Mouse (Mus musculus) heart, embryonic 12.5 days (tissue): ENCODE data around the gene Zfp28. TPM values are rescaled to one million over a fixed set of nuclear protein-coding genes. Genes with fewer than 3 reads are reported as not detected.
"Not testable (repeated sequence)": the region's sequence is repeated elsewhere in the genome, so short reads cannot be mapped to it uniquely, and the experiment has no call there.

Experiments used
- ATAC-seq: fragments of 200-750 bp; cut with Nextera tagmentation; 2 replicates; pipeline ENCODE4 v1.8.0; 2017; ENCODE audit warnings: moderate TSS enrichment, moderate library complexity; ENCODE audit not compliant: insufficient number of reproducible peaks, low FRiP score
- H3K27ac ChIP-seq: fragments of 300-500 bp; sonication (generic); 2 replicates; pipeline ENCODE4 v1.5.1; 2016; ENCODE audit warnings: mild to moderate bottlenecking, moderate library complexity; ENCODE audit not compliant: poor library complexity, severe bottlenecking
- H3K27me3 ChIP-seq: fragments of 300-500 bp; sonication (generic); replicated peaks from 2 replicates; pipeline ENCODE4 v1.6.1; 2016; ENCODE audit warnings: mild to moderate bottlenecking, moderate library complexity
- H3K36me3 ChIP-seq: fragments of 300-500 bp; sonication (generic); 2 replicates; pipeline ENCODE4 v1.6.1; 2016; ENCODE audit warnings: mild to moderate bottlenecking, moderate library complexity
- H3K4me1 ChIP-seq: fragments of 300-500 bp; sonication (generic); replicated peaks from 2 replicates; pipeline ENCODE4 v1.6.1; 2016; ENCODE audit warnings: mild to moderate bottlenecking
- H3K4me2 ChIP-seq: fragments of 300-500 bp; sonication (generic); 2 replicates; pipeline ENCODE4 v1.6.1; 2016; ENCODE audit warnings: mild to moderate bottlenecking, moderate library complexity
- H3K4me3 ChIP-seq: fragments of 300-500 bp; sonication (generic); 2 replicates; pipeline ENCODE4 v1.5.1; 2016; ENCODE audit warnings: mild to moderate bottlenecking
- H3K9ac ChIP-seq: fragments of 300-500 bp; sonication (generic); 2 replicates; pipeline ENCODE4 v1.6.1; 2016; ENCODE audit warnings: mild to moderate bottlenecking, moderate library complexity
- H3K9me3 ChIP-seq: fragments of 300-500 bp; sonication (generic); replicated peaks from 2 replicates; pipeline ENCODE4 v1.6.1; 2016; ENCODE audit warnings: mild to moderate bottlenecking, moderate library complexity
- WGBS: fragments of 180-500 bp; shearing (Covaris S2); methylation state at CpG from one replicate; pipeline ENCODE4 v1.1.7; 2016; 5-methylcytosine and 5-hydroxymethylcytosine counted together
- polyA plus RNA-seq: library from polyadenylated mRNA; unstranded; fragments of >200 nt; fragmentation: Nextera tagmentation; extraction: Ambion mirVana; gene quantifications from 2 replicates; pipeline ENCODE4 v1.2.1, GENCODE M21; 2016

The Zfp28 gene
- polyA plus RNA-seq, 1 experiment from 2014 or later: 10.7 TPM

DNA sequence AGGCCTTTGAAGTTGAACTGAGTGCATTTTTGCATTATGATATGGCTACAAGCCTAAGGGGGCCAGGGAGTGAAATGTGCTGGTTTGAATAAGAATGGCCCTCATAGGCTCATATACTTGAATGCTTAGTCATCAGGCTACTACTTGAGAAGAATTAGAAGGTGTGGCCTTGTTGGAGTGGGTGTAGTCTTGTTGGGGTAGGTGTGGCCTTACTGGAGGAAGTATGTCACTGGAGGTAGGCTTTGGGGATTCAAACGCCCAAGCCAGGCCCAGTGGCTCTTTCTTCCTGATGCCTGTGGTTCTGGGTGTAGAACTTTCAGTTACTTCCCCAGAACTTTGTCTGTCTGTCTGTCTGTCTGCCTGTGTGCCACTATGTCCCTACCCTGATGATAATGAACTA is 18.3 kb upstream of the Zfp28 start:
- 59% methylated on average over 1 of the region's 1 CpGs for whole genome bisulfite sequencing
- Histone ChIP-seq H3K4me3 (no peak overlapping the region), H3K4me2 (no peak overlapping the region), H3K9ac (no peak overlapping the region), H3K27me3 (no peaks in the 10 kb centered on the region), H3K27ac (no peak overlapping the region), H3K9me3 (no peaks in the 10 kb centered on the region), H3K4me1 (peaks cover 8% of the 10 kb centered on the region; the same call in 1 of the 2 replicates), H3K36me3 (no peaks in the 10 kb centered on the region)
- ATAC-seq: no peak

DNA sequence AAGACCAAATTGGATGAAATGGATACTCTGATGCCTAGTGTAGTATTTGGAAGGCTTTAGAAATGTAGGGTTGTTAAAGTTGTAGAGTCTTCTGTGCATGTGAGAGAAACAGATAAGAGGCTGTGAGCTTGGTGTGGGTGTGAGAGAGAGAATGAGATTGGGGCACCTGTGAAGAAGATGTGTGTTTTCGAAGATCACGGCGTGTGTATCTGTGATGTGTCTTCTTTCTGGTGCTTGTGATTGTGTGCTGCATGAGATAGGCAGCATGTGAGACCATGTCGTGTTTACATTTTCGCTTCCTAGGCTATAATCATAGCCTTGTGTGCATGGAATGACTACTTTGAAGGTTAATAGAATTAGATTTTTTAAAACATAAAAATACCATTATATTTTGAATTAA is 15.9 kb upstream of the Zfp28 start:
- no peak overlapping the region for H3K4me3 ChIP-seq
- H3K27me3 ChIP-seq: no peaks in the 10 kb centered on the region
- 84% methylated on average over 5 of the region's 5 CpGs for WGBS
- ATAC-seq: no peak
- no peak overlapping the region for H3K9ac ChIP-seq
- no peaks in the 10 kb centered on the region for H3K9me3 ChIP-seq
- H3K27ac ChIP-seq: no peak overlapping the region
- H3K4me1 ChIP-seq: peaks cover 6% of the 10 kb centered on the region; the same call in 1 of the 2 replicates
- peaks cover 1% of the 10 kb centered on the region; the same call in 1 of the 2 replicates for H3K36me3 ChIP-seq
- no peak overlapping the region for H3K4me2 ChIP-seq

DNA sequence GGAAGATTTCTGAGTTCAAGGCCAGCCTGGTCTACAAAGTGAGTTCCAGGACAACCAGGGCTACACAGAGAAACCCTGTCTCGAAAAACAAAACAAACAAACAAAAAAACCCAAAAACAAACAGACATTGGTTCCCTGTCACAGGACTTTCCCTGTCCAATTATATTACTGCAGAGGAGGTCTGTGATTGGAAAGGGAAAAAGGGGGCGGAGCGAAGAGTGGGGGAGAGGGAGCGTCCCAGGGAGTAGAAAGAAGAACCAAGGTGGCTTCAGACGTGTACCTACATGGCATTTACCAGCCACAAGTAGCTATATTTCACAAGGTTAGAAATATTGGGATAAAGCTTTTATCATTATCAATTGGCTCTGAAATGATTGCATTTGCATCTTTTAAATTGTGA is 14.9 kb upstream of the Zfp28 start:
- not testable (repeated sequence) for ATAC-seq, H3K36me3 ChIP-seq, H3K4me1 ChIP-seq, H3K27me3 ChIP-seq, H3K4me2 ChIP-seq, H3K9me3 ChIP-seq, H3K4me3 ChIP-seq, H3K9ac ChIP-seq, H3K27ac ChIP-seq
- 81% methylated on average over 5 of the region's 5 CpGs for WGBS

DNA sequence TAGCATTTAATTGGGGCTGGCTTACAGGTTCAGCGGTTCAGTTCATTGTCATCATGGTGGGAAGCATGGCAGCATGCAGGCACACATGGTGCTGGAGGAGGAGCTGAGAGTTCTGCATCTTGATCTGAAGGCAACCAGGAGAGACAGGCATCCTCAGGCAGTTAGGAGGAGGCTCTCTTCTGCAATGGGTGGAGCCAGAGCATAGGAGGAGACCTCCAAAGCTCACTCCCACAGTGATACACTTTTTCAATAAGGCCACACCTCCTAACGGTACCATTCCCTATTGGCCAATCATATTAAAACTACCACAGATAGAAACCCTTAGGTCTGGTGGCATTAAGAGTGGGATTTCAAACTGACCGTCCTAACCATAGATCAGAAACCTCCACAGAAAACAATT is 13.6 kb upstream of the Zfp28 start:
- Histone ChIP-seq H3K9me3 (no peaks in the 10 kb centered on the region), H3K36me3 (peaks cover 4% of the 10 kb centered on the region; the same call in 1 of the 2 replicates), H3K9ac (no peak overlapping the region), H3K4me1 (no peaks in the 10 kb centered on the region), H3K27me3 (no peaks in the 10 kb centered on the region), H3K4me2 (no peak overlapping the region), H3K4me3 (no peak overlapping the region), H3K27ac (no peak overlapping the region)
- WGBS: 76% methylated on average over 3 of the region's 3 CpGs
- no peak for ATAC-seq

DNA sequence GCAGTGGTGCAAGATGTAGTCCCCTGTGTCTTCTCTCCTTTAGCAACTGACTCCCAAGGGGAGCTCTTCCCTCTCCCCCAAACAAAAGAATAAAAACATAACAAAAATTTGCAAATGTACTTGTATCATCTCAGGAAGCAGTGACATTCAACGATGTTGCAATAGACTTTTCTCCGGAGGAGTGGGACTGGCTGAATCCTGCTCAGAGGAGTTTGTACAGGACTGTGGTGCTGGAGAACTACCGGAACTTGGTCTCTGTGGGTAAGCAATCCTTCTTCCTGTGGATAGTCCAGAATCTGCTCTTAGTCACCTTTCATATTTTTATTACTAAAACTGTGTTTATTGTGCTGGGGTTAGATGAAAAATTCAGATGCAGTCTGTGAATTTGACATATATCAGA is 10.1 kb upstream of the Zfp28 start:
- H3K9ac ChIP-seq: no peak overlapping the region
- no peak for ATAC-seq
- no peaks in the 10 kb centered on the region for H3K27me3 ChIP-seq
- H3K9me3 ChIP-seq: no peaks in the 10 kb centered on the region
- peaks cover 4% of the 10 kb centered on the region; the same call in 1 of the 2 replicates for H3K36me3 ChIP-seq
- WGBS: 85% methylated on average over 3 of the region's 3 CpGs
- no peak overlapping the region for H3K4me3 ChIP-seq
- H3K27ac ChIP-seq: no peak overlapping the region
- H3K4me2 ChIP-seq: no peak overlapping the region
- H3K4me1 ChIP-seq: no peaks in the 10 kb centered on the region

DNA sequence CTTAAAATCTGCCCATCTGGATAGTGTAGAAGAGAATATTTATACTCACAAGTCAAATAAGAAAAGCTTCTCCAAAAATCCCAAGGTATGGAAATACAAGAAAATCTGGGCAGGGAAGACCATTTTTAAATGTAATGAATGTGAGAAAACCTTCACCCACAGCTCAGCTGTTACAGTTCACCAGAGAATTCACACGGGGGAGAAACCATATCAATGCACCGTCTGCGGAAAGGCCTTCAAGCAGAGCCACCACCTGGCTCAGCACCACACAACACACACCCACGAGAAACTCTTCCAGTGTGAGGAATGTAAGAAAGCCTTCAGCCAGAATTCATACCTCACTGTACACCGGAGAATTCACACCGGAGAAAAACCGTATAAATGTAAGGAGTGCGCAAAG is 4.7 kb upstream of the Zfp28 start:
- Histone ChIP-seq H3K9me3 (no peaks in the 10 kb centered on the region), H3K4me1 (peaks cover 2% of the 10 kb centered on the region; the same call in 1 of the 2 replicates), H3K27ac (no peak overlapping the region), H3K4me2 (no peak overlapping the region), H3K27me3 (no peaks in the 10 kb centered on the region), H3K36me3 (no peaks in the 10 kb centered on the region), H3K4me3 (no peak overlapping the region), H3K9ac (no peak overlapping the region)
- WGBS: 86% methylated on average over 8 of the region's 8 CpGs
- no peak for ATAC-seq

DNA sequence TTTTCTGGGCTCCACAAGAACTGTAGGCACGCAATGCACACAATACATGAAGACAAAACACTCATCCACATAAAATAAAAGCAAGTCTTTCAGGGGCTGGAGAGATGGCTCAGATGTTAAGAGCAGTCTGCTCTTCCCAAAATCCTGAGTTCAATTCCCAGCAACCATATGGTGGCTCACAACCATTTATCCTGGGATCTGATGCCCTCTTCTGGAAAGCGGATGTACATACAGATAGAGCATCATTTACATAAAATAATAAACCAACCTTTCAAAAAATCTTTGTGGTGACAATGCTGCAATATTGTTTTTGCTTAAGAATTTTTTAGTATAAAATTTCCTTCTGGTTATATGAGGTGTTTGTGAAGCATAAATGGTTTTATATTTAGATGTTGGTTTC is 1.7 kb upstream of the Zfp28 start:
- H3K4me1 ChIP-seq: peaks cover 11% of the 10 kb centered on the region
- WGBS: 80% methylated on average over 2 of the region's 2 CpGs
- H3K27ac ChIP-seq: no peak overlapping the region
- H3K9ac ChIP-seq: no peak overlapping the region
- no peaks in the 10 kb centered on the region for H3K27me3 ChIP-seq
- H3K36me3 ChIP-seq: no peaks in the 10 kb centered on the region
- ATAC-seq: no peak
- H3K9me3 ChIP-seq: no peaks in the 10 kb centered on the region
- no peak overlapping the region for H3K4me2 ChIP-seq
- H3K4me3 ChIP-seq: no peak overlapping the region

DNA sequence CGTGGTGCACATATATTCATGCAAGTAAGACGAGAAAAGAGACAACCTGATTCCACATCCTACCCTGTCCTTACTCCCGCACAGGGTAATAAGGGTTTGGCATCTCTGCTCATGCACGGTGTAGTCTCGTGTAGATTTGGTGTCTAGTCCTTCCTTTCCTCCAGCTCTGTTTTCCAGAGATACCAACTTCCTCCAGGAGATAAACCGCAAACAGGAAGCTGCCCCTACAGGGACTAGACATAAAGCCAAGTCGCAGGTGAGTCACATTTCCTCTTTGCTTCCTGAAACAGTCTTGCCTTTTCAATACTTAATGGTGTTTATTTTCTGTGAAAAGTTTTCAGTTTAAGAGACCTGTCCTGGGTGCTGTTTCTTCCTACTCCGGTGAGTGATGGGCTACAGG is 916 bp downstream of the Zfp28 start:
- peaks cover 11% of the 10 kb centered on the region; the same call in 1 of the 2 replicates for H3K36me3 ChIP-seq
- H3K27me3 ChIP-seq: no peaks in the 10 kb centered on the region
- no peaks in the 10 kb centered on the region for H3K9me3 ChIP-seq
- no peak overlapping the region for H3K27ac ChIP-seq
- 52% methylated on average over 8 of the region's 8 CpGs for WGBS
- peak overlapping the region; percentile 83 for H3K4me3 ChIP-seq
- H3K4me2 ChIP-seq: peak overlapping the region; percentile 79
- H3K9ac ChIP-seq: no peak overlapping the region; the same call in 1 of the 2 replicates
- peaks cover 11% of the 10 kb centered on the region for H3K4me1 ChIP-seq
- ATAC-seq: no peak

DNA sequence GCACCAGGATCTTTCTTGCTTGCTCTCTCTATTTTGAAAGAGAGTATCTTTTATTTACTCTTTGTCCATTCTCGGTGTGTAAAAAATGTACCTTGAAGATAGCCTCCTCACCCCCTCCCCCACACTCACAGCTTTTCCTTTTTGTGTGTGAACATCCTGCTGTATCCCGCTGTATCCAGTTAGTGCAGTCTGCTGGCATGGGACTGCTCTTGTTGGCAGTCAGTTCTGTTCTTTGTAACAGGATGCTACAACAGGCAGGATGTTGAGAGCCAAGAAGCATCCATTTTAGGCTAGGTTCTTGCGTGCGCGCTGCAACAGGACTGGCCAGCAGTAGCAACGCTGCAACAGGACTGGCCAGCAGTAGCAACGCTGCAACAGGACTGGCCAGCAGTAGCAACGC is 3.9 kb downstream of the Zfp28 start:
- no peak overlapping the region for H3K4me2 ChIP-seq
- peaks cover 11% of the 10 kb centered on the region for H3K4me1 ChIP-seq
- no peaks in the 10 kb centered on the region for H3K9me3 ChIP-seq
- WGBS: 90% methylated on average over 8 of the region's 8 CpGs
- H3K27me3 ChIP-seq: no peaks in the 10 kb centered on the region
- ATAC-seq: no peak
- H3K36me3 ChIP-seq: peaks cover 39% of the 10 kb centered on the region
- H3K27ac ChIP-seq: no peak overlapping the region
- no peak overlapping the region for H3K4me3 ChIP-seq
- H3K9ac ChIP-seq: no peak overlapping the region

DNA sequence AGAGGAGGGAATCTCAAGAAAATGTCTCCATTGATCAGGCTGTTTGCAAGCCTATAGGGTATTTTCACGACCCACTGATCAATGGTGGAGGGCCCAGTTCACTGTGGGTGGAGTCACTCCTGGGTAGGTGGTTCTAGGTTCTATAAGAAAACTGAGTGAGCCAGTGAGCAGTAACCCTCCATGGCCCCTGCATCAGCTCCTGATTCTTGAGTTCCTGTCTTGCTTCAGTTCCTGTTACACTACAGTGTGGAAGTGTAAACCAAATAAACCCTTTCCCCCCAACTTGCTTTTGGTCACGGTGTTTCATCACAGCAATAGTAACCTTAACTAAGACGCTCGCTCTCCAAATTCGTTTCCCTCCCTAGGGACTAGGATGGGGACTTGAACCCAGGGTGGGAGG is 5.9 kb downstream of the Zfp28 start:
- Histone ChIP-seq H3K4me2 (no peak overlapping the region), H3K4me1 (peaks cover 3% of the 10 kb centered on the region), H3K9ac (no peak overlapping the region), H3K4me3 (no peak overlapping the region), H3K27ac (no peak overlapping the region), H3K9me3 (0 out of 2 replicates have a peak, but pooled peaks cover 7% of the 10 kb centered on the region), H3K27me3 (no peaks in the 10 kb centered on the region), H3K36me3 (peaks cover 59% of the 10 kb centered on the region)
- ATAC-seq: no peak
- WGBS: 79% methylated on average over 5 of the region's 5 CpGs

DNA sequence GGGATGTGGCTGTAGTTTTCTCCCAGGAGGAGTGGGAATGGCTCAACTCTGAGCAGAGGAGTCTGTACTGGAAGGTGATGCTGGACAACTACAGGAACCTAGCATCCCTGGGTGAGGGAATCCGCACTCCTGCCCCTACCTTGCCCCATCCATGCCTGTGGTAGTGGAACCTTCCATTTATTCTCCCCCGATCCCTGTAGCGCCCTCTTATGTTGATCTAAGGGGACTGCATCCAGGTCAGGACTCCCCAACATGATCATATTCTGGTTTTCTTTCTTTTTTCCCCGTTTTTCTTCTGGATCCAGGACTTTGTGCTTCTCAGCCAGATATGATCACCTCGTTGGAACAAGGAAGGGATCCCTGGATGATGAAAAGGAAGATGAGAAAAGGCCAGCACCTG is 6.4 kb downstream of the Zfp28 start:
- no peak for ATAC-seq
- H3K36me3 ChIP-seq: peaks cover 64% of the 10 kb centered on the region
- no peaks in the 10 kb centered on the region for H3K27me3 ChIP-seq
- H3K4me3 ChIP-seq: no peak overlapping the region
- no peak overlapping the region for H3K9ac ChIP-seq
- H3K9me3 ChIP-seq: 0 out of 2 replicates have a peak, but pooled peaks cover 9% of the 10 kb centered on the region
- H3K4me1 ChIP-seq: no peaks in the 10 kb centered on the region
- no peak overlapping the region for H3K27ac ChIP-seq
- WGBS: 64% methylated on average over 5 of the region's 5 CpGs
- H3K4me2 ChIP-seq: no peak overlapping the region
